Mouse (Mus musculus) megakaryocyte, embryonic 14.5 days (primary cell): Measurements from ENCODE around the gene Npas3.

Experiments used
- FLI1 ChIP-seq: IDR thresholded peaks from 2 replicates; pipeline ENCODE4 v1.6.1; 2012; ENCODE audit warnings: low read length, inconsistent platforms, mixed read lengths
- GATA1 ChIP-seq: IDR thresholded peaks from 3 replicates; pipeline ENCODE4 v1.6.1; 2012; ENCODE audit warnings: mixed read lengths, low read length, inconsistent platforms, borderline replicate concordance

DNA sequence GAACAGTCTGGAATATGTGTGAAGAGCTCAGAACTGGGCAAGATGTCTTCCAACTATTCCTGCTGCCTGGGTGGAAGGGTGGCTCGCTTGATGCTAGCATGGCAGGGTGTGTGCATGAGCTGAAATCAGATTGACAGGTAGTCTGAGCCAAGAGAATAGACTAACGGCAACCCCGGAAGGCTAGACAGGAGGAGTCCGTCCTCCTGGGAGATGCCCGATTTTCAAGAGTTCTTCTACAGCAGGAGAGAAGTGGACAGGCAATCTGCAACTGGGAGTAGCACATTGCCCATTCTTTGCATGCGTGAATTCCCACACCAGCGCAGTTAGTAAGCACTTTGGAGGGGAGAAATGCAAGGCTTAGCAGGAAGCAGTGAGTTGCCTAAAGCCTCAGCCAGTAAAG is 372.8 kb downstream of the Npas3 start:
- TF ChIP-seq FLI1 (no peak), GATA1 (no peak)
